Mouse (Mus musculus) liver, embryonic 15.5 days (tissue): ENCODE data around the gene Gstcd. TPM values are rescaled to one million over a fixed set of nuclear protein-coding genes. Genes with fewer than 3 reads are reported as not detected.

ENCODE experiments used
- ATAC-seq: fragments of 200-750 bp; cut with Nextera tagmentation; 2 replicates; pipeline ENCODE4 v1.8.0; 2017; ENCODE audit warnings: moderate number of reproducible peaks, mild to moderate bottlenecking, moderate library complexity; ENCODE audit not compliant: insufficient read depth
- H3K27ac ChIP-seq: fragments of 300-500 bp; sonication (generic); replicated peaks from 2 replicates; pipeline ENCODE4 v1.5.1; 2015; ENCODE audit warnings: mild to moderate bottlenecking, inconsistent platforms
- H3K27me3 ChIP-seq: fragments of 300-500 bp; sonication (generic); 2 replicates; pipeline ENCODE4 v1.6.1; 2015; ENCODE audit warnings: mild to moderate bottlenecking, inconsistent platforms
- H3K36me3 ChIP-seq: fragments of 300-500 bp; sonication (generic); replicated peaks from 2 replicates; pipeline ENCODE4 v1.6.1; 2015; ENCODE audit warnings: moderate library complexity, mild to moderate bottlenecking, inconsistent platforms
- H3K4me1 ChIP-seq: fragments of 300-500 bp; sonication (generic); replicated peaks from 2 replicates; pipeline ENCODE4 v1.6.1; 2015; ENCODE audit warnings: inconsistent platforms
- H3K4me2 ChIP-seq: fragments of 300-500 bp; sonication (generic); 2 replicates; pipeline ENCODE4 v1.6.1; 2015; ENCODE audit warnings: moderate library complexity, mild to moderate bottlenecking, inconsistent platforms
- H3K4me3 ChIP-seq: fragments of 300-500 bp; sonication (generic); replicated peaks from 2 replicates; pipeline ENCODE4 v1.5.1; 2015; ENCODE audit warnings: mild to moderate bottlenecking, inconsistent platforms
- H3K9ac ChIP-seq: fragments of 300-500 bp; sonication (generic); 2 replicates; pipeline ENCODE4 v1.6.1; 2015; ENCODE audit warnings: moderate library complexity, mild to moderate bottlenecking, inconsistent platforms
- H3K9me3 ChIP-seq: fragments of 300-500 bp; sonication (generic); replicated peaks from 2 replicates; pipeline ENCODE4 v1.6.1; 2016; ENCODE audit warnings: inconsistent platforms
- WGBS: fragments of 180-500 bp; shearing (Covaris S2); methylation state at CpG from one replicate; pipeline ENCODE4 v1.1.7; 2015; ENCODE audit warnings: mixed read lengths; ENCODE audit not compliant: insufficient replicate concordance; 5-methylcytosine and 5-hydroxymethylcytosine counted together
- polyA plus RNA-seq: library from polyadenylated mRNA; unstranded; fragments of >200 nt; fragmentation: Nextera tagmentation; extraction: Ambion mirVana; gene quantifications from 2 replicates; pipeline ENCODE4 v1.2.1, GENCODE M21; 2015

Gstcd gene
- polyA plus RNA-seq, 1 experiment from 2014 or later: 2.9 TPM

GRCm38 (mm10) chr3:132962631-132963361 is 129.0 kb downstream of the Gstcd start:
- no peak for ATAC-seq
- Histone ChIP-seq H3K9me3 (no peaks in the 10 kb centered on the region), H3K4me2 (no peak overlapping the region), H3K4me1 (no peaks in the 10 kb centered on the region), H3K27me3 (no peaks in the 10 kb centered on the region), H3K27ac (no peak overlapping the region), H3K4me3 (no peak overlapping the region), H3K36me3 (no peaks in the 10 kb centered on the region), H3K9ac (no peak overlapping the region)
- 60% methylated on average over 7 of the region's 7 CpGs for WGBS

GRCm38 (mm10) chr3:132950529-132950880 is 141.3 kb downstream of the Gstcd start:
- Histone ChIP-seq H3K9ac (no peak overlapping the region), H3K27me3 (peaks cover 57% of the 10 kb centered on the region), H3K4me1 (peaks cover 4% of the 10 kb centered on the region), H3K4me2 (peak overlapping the region; percentile 69), H3K9me3 (no peaks in the 10 kb centered on the region), H3K4me3 (peak overlapping the region; percentile 54), H3K27ac (no peak overlapping the region), H3K36me3 (no peaks in the 10 kb centered on the region)
- 8% methylated on average over 7 of the region's 7 CpGs for WGBS
- no peak for ATAC-seq

GRCm38 (mm10) chr3:132949791-132950528 is 141.9 kb downstream of the Gstcd start, which contains the start of gene Npnt:
TSS of gene Npnt (minus strand) at chr3:132950291.
- H3K27ac ChIP-seq: no peak within 1 kb of the TSS
- ATAC-seq: peak; percentile 58

GRCm38 (mm10) chr3:132949380-132949790 is 142.4 kb downstream of the Gstcd start:
- under 1% methylated on average over 26 of the region's 26 CpGs for WGBS
- peaks cover 4% of the 10 kb centered on the region for H3K4me1 ChIP-seq
- peak; percentile 6; the same call in 1 of the 2 replicates for ATAC-seq
- H3K9me3 ChIP-seq: no peaks in the 10 kb centered on the region
- no peak overlapping the region for H3K9ac ChIP-seq
- H3K4me3 ChIP-seq: peak overlapping the region; percentile 54
- peaks cover 57% of the 10 kb centered on the region for H3K27me3 ChIP-seq
- no peaks in the 10 kb centered on the region for H3K36me3 ChIP-seq
- no peak overlapping the region for H3K27ac ChIP-seq
- H3K4me2 ChIP-seq: peak overlapping the region; percentile 69

More at GRCm38 (mm10) chr3:132949791-132950528, 141.9 kb downstream of the Gstcd start, which contains the start of gene Npnt:
- Histone ChIP-seq H3K4me1 (peaks cover 4% of the 10 kb centered on the region), H3K9ac (no peak within 1 kb of the TSS), H3K9me3 (no peaks in the 10 kb centered on the region), H3K27me3 (peaks cover 57% of the 10 kb centered on the region), H3K4me3 (peak within 1 kb of the TSS; percentile 54), H3K4me2 (peak within 1 kb of the TSS; percentile 69), H3K36me3 (no peaks in the 10 kb centered on the region)
- WGBS: under 1% methylated on average over 76 of the region's 82 CpGs

- peaks cover 57% of the 10 kb centered on the region for H3K27me3 ChIP-seq
- H3K4me3 ChIP-seq: no peak overlapping the region
- 20% methylated on average over 7 of the region's 7 CpGs for WGBS
These were observed 143.5 kb downstream of the Gstcd start for GRCm38 (mm10) chr3:132948298-132948795.

GRCm38 (mm10) chr3:132946086-132946485 is 145.7 kb downstream of the Gstcd start:
- Histone ChIP-seq H3K4me3 (no peak overlapping the region), H3K36me3 (no peaks in the 10 kb centered on the region), H3K4me2 (no peak overlapping the region), H3K4me1 (peaks cover 4% of the 10 kb centered on the region), H3K27ac (no peak overlapping the region), H3K9ac (no peak overlapping the region), H3K27me3 (peaks cover 39% of the 10 kb centered on the region), H3K9me3 (no peaks in the 10 kb centered on the region)
- WGBS: 62% methylated on average over 5 of the region's 5 CpGs
- ATAC-seq: no peak

More at GRCm38 (mm10) chr3:132948298-132948795, 143.5 kb downstream of the Gstcd start:
- Histone ChIP-seq H3K27ac (no peak overlapping the region), H3K4me2 (no peak overlapping the region), H3K9ac (no peak overlapping the region), H3K9me3 (no peaks in the 10 kb centered on the region), H3K36me3 (no peaks in the 10 kb centered on the region), H3K4me1 (peaks cover 4% of the 10 kb centered on the region)
- no peak for ATAC-seq

- Histone ChIP-seq H3K4me3 (no peak overlapping the region), H3K27ac (no peak overlapping the region), H3K4me2 (no peak overlapping the region), H3K27me3 (peaks cover 35% of the 10 kb centered on the region), H3K9ac (no peak overlapping the region), H3K36me3 (no peaks in the 10 kb centered on the region), H3K9me3 (no peaks in the 10 kb centered on the region), H3K4me1 (peaks cover 4% of the 10 kb centered on the region)
- no peak for ATAC-seq
- 55% methylated on average over 7 of the region's 7 CpGs for WGBS
These were observed 146.2 kb downstream of the Gstcd start for GRCm38 (mm10) chr3:132945669-132946068.

- Histone ChIP-seq H3K4me1 (peaks cover 4% of the 10 kb centered on the region; the same call in 1 of the 2 replicates), H3K9me3 (no peaks in the 10 kb centered on the region), H3K27ac (no peak overlapping the region), H3K4me2 (no peak overlapping the region), H3K4me3 (no peak overlapping the region), H3K9ac (no peak overlapping the region), H3K36me3 (no peaks in the 10 kb centered on the region), H3K27me3 (peaks cover 25% of the 10 kb centered on the region)
- no peak for ATAC-seq
- 76% methylated on average over 3 of the region's 3 CpGs for WGBS
These were observed 147.2 kb downstream of the Gstcd start for GRCm38 (mm10) chr3:132944609-132945008.

GRCm38 (mm10) chr3:132944193-132944592 is 147.6 kb downstream of the Gstcd start:
- WGBS: 65% methylated on average over 7 of the region's 7 CpGs
- H3K4me3 ChIP-seq: no peak overlapping the region
- ATAC-seq: no peak

GRCm38 (mm10) chr3:132942778-132943177 is 149.1 kb downstream of the Gstcd start:
- no peak overlapping the region for H3K27ac ChIP-seq
- no peak for ATAC-seq
- WGBS: 68% methylated on average over 6 of the region's 6 CpGs
- H3K4me3 ChIP-seq: no peak overlapping the region
- H3K9ac ChIP-seq: no peak overlapping the region
- no peaks in the 10 kb centered on the region for H3K4me1 ChIP-seq
- no peaks in the 10 kb centered on the region for H3K36me3 ChIP-seq
- peaks cover 6% of the 10 kb centered on the region for H3K27me3 ChIP-seq
- no peak overlapping the region for H3K4me2 ChIP-seq
- H3K9me3 ChIP-seq: no peaks in the 10 kb centered on the region

More at GRCm38 (mm10) chr3:132944193-132944592, 147.6 kb downstream of the Gstcd start:
- H3K9me3 ChIP-seq: no peaks in the 10 kb centered on the region
- peaks cover 2% of the 10 kb centered on the region; the same call in 1 of the 2 replicates for H3K4me1 ChIP-seq
- H3K36me3 ChIP-seq: no peaks in the 10 kb centered on the region
- no peak overlapping the region for H3K9ac ChIP-seq
- H3K27ac ChIP-seq: no peak overlapping the region
- no peak overlapping the region for H3K4me2 ChIP-seq
- peaks cover 21% of the 10 kb centered on the region for H3K27me3 ChIP-seq
